ENCODE assay signal across 17 mouse cellular contexts in genomic region chr7:98498656-98499560, GRCm38 (mm10). TPM values are rescaled to one million over a fixed set of nuclear protein-coding genes. Genes with fewer than 3 reads are reported as not detected.
DNase-seq lines count a peak whose midpoint lies in the region; ATAC-seq and TF ChIP-seq lines count a peak whose summit lies in the region.
"Had no signal": no experiment of that assay in that cellular context is flagged by ENCODE, and none has a peak within 500 bp of the region (broad histone marks: within the 10 kb centered on the region; RNA-seq: fewer than 3 reads in every experiment).

No protein-coding gene starts in this region.

- no peaks in the 10 kb centered on the region for H3K9me3 ChIP-seq in midbrain, embryonic 10.5 days (replicated peaks)
- H3K9me3 ChIP-seq in midbrain, postnatal 0 days (ENCODE audit: low read length), result no peaks in the 10 kb centered on the region
- no peaks in the 10 kb centered on the region for H3K9me3 ChIP-seq in limb, embryonic 10.5 days (replicated peaks)
- H3K9me3 ChIP-seq: forebrain, embryonic 13.5 days; heart, embryonic 13.5 days; hindbrain, embryonic 13.5 days; liver, embryonic 12.5 days; midbrain, embryonic 12.5 days; neural tube, embryonic 13.5 days had no signal

- H3K9ac ChIP-seq in midbrain, postnatal 0 days (replicated peaks; ENCODE audit: low read length, poor library complexity, severe bottlenecking), result no peak overlapping the region
- H3K9ac ChIP-seq: forebrain, embryonic 13.5 days; heart, embryonic 13.5 days; hindbrain, embryonic 13.5 days; liver, embryonic 12.5 days; midbrain, embryonic 12.5 days; neural tube, embryonic 13.5 days had no signal

- no peaks in the 10 kb centered on the region for H3K27me3 ChIP-seq in midbrain, embryonic 10.5 days (ENCODE audit: low read depth, poor library complexity, severe bottlenecking)
- H3K27me3 ChIP-seq in midbrain, postnatal 0 days (ENCODE audit: insufficient read depth, low read length), result no peaks in the 10 kb centered on the region
- H3K27me3 ChIP-seq in limb, embryonic 10.5 days (ENCODE audit: low read depth, poor library complexity, severe bottlenecking), result peaks cover 14% of the 10 kb centered on the region; the same call in 1 of the 2 replicates
- H3K27me3 ChIP-seq: forebrain, embryonic 13.5 days; hindbrain, embryonic 13.5 days; midbrain, embryonic 12.5 days; neural tube, embryonic 13.5 days had no signal

- no peaks in the 10 kb centered on the region for H3K36me3 ChIP-seq in midbrain, embryonic 10.5 days
- H3K36me3 ChIP-seq in midbrain, postnatal 0 days (ENCODE audit: insufficient read depth, low read length), result peaks cover 10% of the 10 kb centered on the region; the same call in 1 of the 2 replicates
- peaks cover 2% of the 10 kb centered on the region; the same call in 1 of the 2 replicates for H3K36me3 ChIP-seq in limb, embryonic 10.5 days
- H3K36me3 ChIP-seq: hindbrain, embryonic 13.5 days; midbrain, embryonic 12.5 days; neural tube, embryonic 13.5 days had no signal

- ATAC-seq in midbrain, postnatal 0 days (ENCODE audit: low FRiP score), result no peak
- ATAC-seq: forebrain, embryonic 13.5 days; liver, embryonic 12.5 days had no signal

- peaks cover 38% of the 10 kb centered on the region for H3K4me1 ChIP-seq in midbrain, embryonic 10.5 days
- no peaks in the 10 kb centered on the region for H3K4me1 ChIP-seq in midbrain, postnatal 0 days (ENCODE audit: insufficient read depth, low read length)
- peaks cover 78% of the 10 kb centered on the region for H3K4me1 ChIP-seq in limb, embryonic 10.5 days

- peak; percentile 93 for DNase-seq in heart, adult 11 months
- DNase-seq in heart, adult 8-10 months (ENCODE audit: low spot score), result no peak
- DNase-seq in midbrain, embryonic 10.5 days (ENCODE audit: low spot score), result no peak
- DNase-seq in midbrain, postnatal 0 days (ENCODE audit: low spot score), result no peak
- peak; percentile 57 to 75 for DNase-seq in cerebellum, postnatal 25 days
- DNase-seq in limb, embryonic 10.5 days (ENCODE audit: low spot score), result no peak
- no peak for DNase-seq in adrenal gland, postnatal 14 days
- no peak for DNase-seq in layer of hippocampus, adult 2 months (ENCODE audit: low spot score in 2 of 2)
- DNase-seq: lung, postnatal 14 days; retina, postnatal 1 day had no signal

- no peak for TF ChIP-seq CTCF in midbrain, postnatal 0 days (IDR thresholded peaks at IDR 0.05)
- no peak for TF ChIP-seq CTCF in layer of hippocampus, adult 2 months (conservative IDR thresholded peaks at IDR 0.05)

- H3K27ac ChIP-seq in midbrain, embryonic 10.5 days (replicated peaks), result peak overlapping the region; percentile 52; the same call in 1 of the 2 replicates
- H3K27ac ChIP-seq in midbrain, postnatal 0 days (ENCODE audit: low read depth, low read length), result no peak overlapping the region
- peak overlapping the region; percentile 60 for H3K27ac ChIP-seq in limb, embryonic 10.5 days
- no peak overlapping the region for H3K27ac ChIP-seq in layer of hippocampus, adult 2 months
- H3K27ac ChIP-seq: forebrain, embryonic 13.5 days; hindbrain, embryonic 13.5 days; liver, embryonic 12.5 days; midbrain, embryonic 12.5 days; neural tube, embryonic 13.5 days had no signal

- H3K4me2 ChIP-seq in midbrain, postnatal 0 days (ENCODE audit: low read depth, low read length, poor library complexity, severe bottlenecking), result no peak overlapping the region
- H3K4me2 ChIP-seq: forebrain, embryonic 13.5 days; heart, embryonic 13.5 days; hindbrain, embryonic 13.5 days; liver, embryonic 12.5 days; midbrain, embryonic 12.5 days; neural tube, embryonic 13.5 days had no signal

- no peak overlapping the region for H3K4me3 ChIP-seq in midbrain, embryonic 10.5 days
- H3K4me3 ChIP-seq in midbrain, postnatal 0 days (ENCODE audit: low read depth, low read length), result no peak overlapping the region
- H3K4me3 ChIP-seq in limb, embryonic 10.5 days, result no peak overlapping the region
- H3K4me3 ChIP-seq in layer of hippocampus, adult 2 months, result no peak overlapping the region
- H3K4me3 ChIP-seq: forebrain, embryonic 13.5 days; heart, embryonic 13.5 days; hindbrain, embryonic 13.5 days; liver, embryonic 12.5 days; midbrain, embryonic 12.5 days; neural tube, embryonic 13.5 days had no signal

- WGBS in midbrain, embryonic 10.5 days, result 87% methylated on average over 20 of the region's 20 CpGs
- WGBS in midbrain, postnatal 0 days, result 86% methylated on average over 20 of the region's 20 CpGs
- 87% methylated on average over 20 of the region's 20 CpGs for WGBS in limb, embryonic 10.5 days

RNA-seq across cellular contexts. Expression of gene Lrrc32, which starts 9.8 kb away (rescaled TPM):
- 10 to 100 TPM in 3 of 4 experiments, 1 to 10 TPM in 1; 7.7 to 17.3 (median 12.2) TPM for total RNA-seq in heart, adult 8-10 months (2022)
- polyA plus RNA-seq in midbrain, embryonic 10.5 days (2016; fragmentation: Nextera tagmentation; extraction: Ambion mirVana), result 5.2 and 5.7 TPM in 2 replicates
- 7.6 and 9.0 TPM in 2 replicates for total RNA-seq in midbrain, postnatal 0 days (2014; rRNA removed)
- 5.2 and 6.0 TPM in 2 replicates for polyA plus RNA-seq in midbrain, postnatal 0 days (2015; fragmentation: Nextera tagmentation; extraction: Ambion mirVana)
- polyA plus RNA-seq in limb, embryonic 10.5 days (2016; fragmentation: Nextera tagmentation; extraction: Ambion mirVana), result 2.8 and 3.6 TPM in 2 replicates
- total RNA-seq in adrenal gland, postnatal 14 days (2021), result 14.0 and 18.4 TPM in 2 replicates
- total RNA-seq in layer of hippocampus, adult 2 months (2021), result 1 to 10 TPM; 1.7 to 2.2 TPM

RNA-seq across cellular contexts. Expression of gene Gucy2d, which starts 58.7 kb away (rescaled TPM):
- under 1 TPM in 3 of 4 experiments, not detected in 1; 0.12 to 0.20 (median 0.16) TPM for total RNA-seq in heart, adult 8-10 months (2022)
- polyA plus RNA-seq in midbrain, embryonic 10.5 days (2016; fragmentation: Nextera tagmentation; extraction: Ambion mirVana), result not detected in 2 replicates
- total RNA-seq in midbrain, postnatal 0 days (2014; rRNA removed), result 0.05 TPM in 1 of 2 replicates, not detected in the other
- polyA plus RNA-seq in midbrain, postnatal 0 days (2015; fragmentation: Nextera tagmentation; extraction: Ambion mirVana), result 0.05 TPM in 1 of 2 replicates, not detected in the other
- 0.05 TPM in 1 of 2 replicates, not detected in the other for polyA plus RNA-seq in limb, embryonic 10.5 days (2016; fragmentation: Nextera tagmentation; extraction: Ambion mirVana)
- not detected in 2 replicates for total RNA-seq in adrenal gland, postnatal 14 days (2021)
- not detected for total RNA-seq in layer of hippocampus, adult 2 months (2021)
- total RNA-seq: ES-E14 had no signal
- polyA plus RNA-seq: forebrain, embryonic 13.5 days; heart, embryonic 13.5 days; liver, embryonic 12.5 days; midbrain, embryonic 12.5 days; neural tube, embryonic 13.5 days had no signal

Comparison
In these comparisons a context has a peak if more than half of its experiments do, and no peak if none do; other contexts are left out.
1. DNase-seq: peak in heart, adult 11 months (single experiment) and cerebellum, postnatal 25 days (2 of 2); none in heart, adult 8-10 months (single experiment), midbrain, embryonic 10.5 days (single experiment), midbrain, postnatal 0 days (single experiment), limb, embryonic 10.5 days (single experiment), adrenal gland, postnatal 14 days (single experiment) and layer of hippocampus, adult 2 months (0 of 2).
2. H3K27ac ChIP-seq: peak in midbrain, embryonic 10.5 days (single experiment) and limb, embryonic 10.5 days (single experiment); none in midbrain, postnatal 0 days (single experiment) and layer of hippocampus, adult 2 months (single experiment).